Mouse (Mus musculus) neural tube, embryonic 12.5 days (tissue): Measurements from ENCODE around the gene Gm49403. TPM values are rescaled to one million over a fixed set of nuclear protein-coding genes. Genes with fewer than 3 reads are reported as not detected.

ENCODE experiments used
- ATAC-seq: fragments of 200-750 bp; cut with Nextera tagmentation; 2 replicates; pipeline ENCODE4 v1.8.0; 2017; ENCODE audit warnings: low read depth, mild to moderate bottlenecking, moderate TSS enrichment, moderate library complexity; ENCODE audit not compliant: low FRiP score
- H3K27ac ChIP-seq: fragments of 300-500 bp; sonication (generic); 2 replicates; pipeline ENCODE4 v1.5.1; 2016
- H3K27me3 ChIP-seq: fragments of 300-500 bp; sonication (generic); replicated peaks from 2 replicates; pipeline ENCODE4 v1.6.1; 2016; ENCODE audit warnings: mild to moderate bottlenecking
- H3K36me3 ChIP-seq: fragments of 300-500 bp; sonication (generic); 2 replicates; pipeline ENCODE4 v1.6.1; 2016; ENCODE audit warnings: mild to moderate bottlenecking
- H3K4me1 ChIP-seq: fragments of 300-500 bp; sonication (generic); 2 replicates; pipeline ENCODE4 v1.6.1; 2016
- H3K4me2 ChIP-seq: fragments of 300-500 bp; sonication (generic); replicated peaks from 2 replicates; pipeline ENCODE4 v1.6.1; 2016; ENCODE audit warnings: mild to moderate bottlenecking
- H3K4me3 ChIP-seq: fragments of 300-500 bp; sonication (generic); 2 replicates; pipeline ENCODE4 v1.5.1; 2016
- H3K9ac ChIP-seq: fragments of 300-500 bp; sonication (generic); 2 replicates; pipeline ENCODE4 v1.6.1; 2016; ENCODE audit warnings: mild to moderate bottlenecking
- H3K9me3 ChIP-seq: fragments of 300-500 bp; sonication (generic); 2 replicates; pipeline ENCODE4 v1.6.1; 2016; ENCODE audit warnings: mild to moderate bottlenecking
- WGBS: fragments of 180-500 bp; shearing (Covaris S2); methylation state at CpG from one replicate; pipeline ENCODE4 v1.1.7; 2016; 5-methylcytosine and 5-hydroxymethylcytosine counted together
- microRNA-seq: library from miRNA; unstranded; fragments of <30 nt; microRNA quantifications from one replicate; pipeline ENCODE4, GENCODE M21; 2017
- polyA plus RNA-seq: library from polyadenylated mRNA; unstranded; fragments of >200 nt; fragmentation: Nextera tagmentation; extraction: Ambion mirVana; gene quantifications from 2 replicates; pipeline ENCODE4 v1.2.1, GENCODE M21; 2016

The Gm49403 gene
- polyA plus RNA-seq, 1 experiment from 2014 or later, result not detected

DNA sequence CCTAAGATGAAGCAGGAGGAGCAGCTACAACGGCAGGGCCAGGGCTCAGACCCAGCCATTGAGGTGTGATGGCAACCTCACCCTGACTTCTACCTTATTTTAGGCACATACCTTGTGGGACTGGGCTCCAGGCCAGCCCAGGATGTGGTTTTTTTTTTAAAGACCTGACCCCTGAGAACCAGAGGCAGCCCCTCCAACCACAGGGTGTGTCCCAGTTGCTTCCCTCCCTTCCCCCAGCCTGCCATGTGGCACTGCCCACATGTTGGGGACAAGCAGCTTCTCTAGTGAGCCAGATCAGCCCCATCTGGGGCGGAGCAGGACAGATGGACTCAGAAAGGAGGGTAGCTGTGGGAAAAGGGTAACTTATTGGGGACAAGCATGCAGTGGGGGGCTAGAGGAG lies 43.0 kb downstream of the Gm49403 start:
- H3K4me2 ChIP-seq, result no peak overlapping the region
- H3K9me3 ChIP-seq, result no peaks in the 10 kb centered on the region
- H3K4me3 ChIP-seq, result no peak overlapping the region
- 84% methylated on average over 2 of the region's 2 CpGs for WGBS
- ATAC-seq, result no peak
- H3K9ac ChIP-seq, result no peak overlapping the region
- peaks cover 21% of the 10 kb centered on the region for H3K4me1 ChIP-seq
- H3K36me3 ChIP-seq, result peaks cover 28% of the 10 kb centered on the region
- H3K27ac ChIP-seq, result no peak overlapping the region
- H3K27me3 ChIP-seq, result no peaks in the 10 kb centered on the region

DNA sequence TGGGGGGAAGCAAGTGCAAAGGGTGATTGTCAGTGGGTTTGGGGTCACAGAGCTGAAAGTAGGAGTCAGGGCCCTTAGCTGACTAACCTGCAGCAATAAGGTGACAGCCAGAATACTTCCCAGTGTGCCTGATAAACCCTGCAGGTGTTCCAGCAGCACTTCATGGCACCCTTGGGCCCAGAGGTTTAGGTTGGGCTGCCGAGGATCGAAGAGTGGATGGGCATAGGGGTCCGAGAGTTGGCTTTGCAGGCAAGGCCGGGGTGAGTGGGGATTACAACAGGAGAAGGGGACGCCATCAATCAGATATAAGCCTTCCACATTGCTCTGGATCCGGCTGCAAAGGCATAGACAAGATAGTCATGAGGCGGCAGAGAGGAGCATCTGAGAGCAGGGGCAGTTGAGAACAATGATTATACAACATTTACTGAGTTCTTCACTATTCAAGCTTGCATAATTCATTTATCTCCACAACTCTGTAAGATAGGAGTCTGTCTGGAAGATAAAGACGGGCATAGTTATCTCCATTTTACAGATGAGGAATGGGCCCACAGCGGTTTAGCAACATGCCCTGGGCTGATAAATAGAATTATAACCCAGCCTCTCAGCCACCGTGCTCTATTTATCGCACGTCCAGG lies 44.3 kb downstream of the Gm49403 start:
- Histone ChIP-seq H3K27me3 (no peaks in the 10 kb centered on the region), H3K36me3 (peaks cover 26% of the 10 kb centered on the region), H3K4me3 (no peak overlapping the region), H3K4me1 (peaks cover 20% of the 10 kb centered on the region), H3K9me3 (no peaks in the 10 kb centered on the region), H3K9ac (no peak overlapping the region), H3K27ac (no peak overlapping the region), H3K4me2 (no peak overlapping the region)
- no peak for ATAC-seq
- 91% methylated on average over 12 of the region's 12 CpGs for WGBS

DNA sequence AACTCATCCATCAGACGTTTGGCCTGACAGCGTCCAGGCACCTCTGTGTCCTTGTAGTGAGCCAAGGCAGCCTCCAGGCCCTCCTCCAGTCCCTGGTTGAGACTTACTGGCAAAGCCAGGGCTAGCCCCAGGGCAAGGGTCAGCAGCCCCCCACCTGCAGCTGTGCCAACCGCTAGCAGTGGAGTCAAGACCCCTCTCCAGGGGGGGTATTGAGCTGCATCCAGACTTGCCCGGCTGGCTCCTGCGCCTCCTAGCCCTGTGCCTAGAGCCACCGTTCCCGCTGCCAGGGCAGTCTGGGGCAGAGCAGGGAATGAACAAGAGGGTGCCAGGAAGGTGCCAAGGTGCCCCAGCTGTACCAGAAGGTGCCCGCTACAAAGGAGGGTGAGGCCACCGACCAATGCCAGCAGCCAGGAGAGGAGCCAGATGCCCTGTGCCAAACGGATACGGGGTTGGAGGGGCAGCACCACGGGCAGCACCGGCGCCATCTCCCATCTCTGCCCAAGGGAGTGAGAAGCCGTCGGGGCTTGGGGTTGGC lies 45.0 kb downstream of the Gm49403 start:
- Histone ChIP-seq H3K27me3 (no peaks in the 10 kb centered on the region), H3K4me1 (peaks cover 20% of the 10 kb centered on the region), H3K36me3 (peaks cover 31% of the 10 kb centered on the region), H3K9me3 (no peaks in the 10 kb centered on the region), H3K9ac (0 out of 2 replicates have a peak overlapping the region, but pooled peaks have one; percentile 72), H3K4me3 (peak overlapping the region; percentile 59), H3K4me2 (peak overlapping the region; percentile 84), H3K27ac (no peak overlapping the region)
- 22% methylated on average over 16 of the region's 16 CpGs for WGBS
- peak; percentile 31; the same call in 1 of the 2 replicates for ATAC-seq

DNA sequence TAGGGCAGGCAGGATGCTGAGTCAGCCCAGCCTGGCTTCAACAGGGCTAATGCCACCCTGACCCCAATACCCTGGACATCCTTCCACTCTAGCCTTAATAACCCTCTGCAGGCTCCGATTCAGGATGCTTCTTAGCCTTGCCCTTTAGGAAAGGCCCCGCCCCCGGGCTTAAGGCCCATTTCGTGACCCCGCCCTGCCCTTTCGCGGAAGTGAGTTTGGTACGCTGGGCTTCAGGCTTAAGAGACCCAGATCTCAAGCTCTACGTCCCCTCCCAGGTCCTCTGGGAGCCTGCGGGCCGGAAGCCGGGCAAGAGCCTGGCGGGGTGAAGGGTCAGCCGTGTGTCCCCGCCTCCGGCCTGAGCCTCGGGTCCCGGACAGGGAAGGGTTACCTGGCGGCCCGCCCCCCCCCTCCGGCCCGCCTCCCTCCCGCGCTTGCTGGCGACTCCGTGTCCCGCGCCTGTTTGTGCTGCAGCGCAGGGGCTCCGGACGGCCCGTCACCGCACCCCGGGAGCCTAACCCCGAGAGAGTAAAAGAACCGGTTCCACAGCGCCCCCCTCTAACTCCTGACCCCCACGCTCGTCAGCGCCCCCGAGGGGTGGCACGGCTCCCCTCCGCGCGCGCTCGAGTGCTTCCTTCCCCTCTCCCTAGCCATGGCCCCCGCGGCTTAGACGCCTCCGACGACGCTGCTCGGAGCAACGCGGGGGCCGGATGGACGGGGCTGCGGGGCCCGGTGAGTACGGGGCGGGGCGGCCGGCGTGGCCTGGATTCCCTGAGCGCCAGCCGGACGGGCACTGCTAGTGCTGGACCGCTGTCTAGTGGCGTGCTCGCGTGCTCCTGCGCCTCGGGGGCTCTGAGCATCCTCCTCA lies 45.7 kb downstream of the Gm49403 start, which contains the start of the genes Rom1 and Eml3:
TSS of gene Rom1 (minus strand) at position 133 of the 865 bp plus-strand sequence.
TSS of gene Eml3 (plus strand) at position 329 of the 865 bp plus-strand sequence.
- Histone ChIP-seq H3K4me2 (peak within 1 kb of the TSS; percentile 84), H3K27ac (no peak within 1 kb of the TSS), H3K4me3 (peak within 1 kb of the TSS; percentile 59), H3K36me3 (peaks cover 34% of the 10 kb centered on the region), H3K9me3 (no peaks in the 10 kb centered on the region), H3K9ac (peak within 1 kb of the TSS; percentile 72), H3K4me1 (peaks cover 20% of the 10 kb centered on the region), H3K27me3 (no peaks in the 10 kb centered on the region)
- ATAC-seq, result peak; percentile 67
- under 1% methylated on average over 70 of the region's 74 CpGs for WGBS

DNA sequence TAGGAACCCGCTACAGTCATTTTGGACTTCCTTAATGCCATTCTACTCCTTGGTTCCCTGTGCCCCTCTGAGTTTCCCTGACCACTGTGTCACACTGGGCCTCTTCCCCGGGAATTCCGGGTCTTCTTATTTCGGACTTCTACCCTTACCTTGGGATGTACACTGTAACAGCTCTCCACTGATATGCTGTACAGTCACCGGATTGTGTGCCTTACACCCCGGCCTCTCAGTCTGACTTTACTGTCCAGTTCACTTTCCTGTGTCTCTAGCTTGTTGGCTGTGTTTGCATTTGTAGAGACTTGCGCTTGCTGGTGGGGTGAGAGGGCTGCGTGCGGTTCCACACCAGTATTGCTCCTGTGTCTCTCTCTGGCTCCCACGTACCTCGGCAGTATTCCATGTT lies 46.4 kb downstream of the Gm49403 start:
- no peaks in the 10 kb centered on the region for H3K27me3 ChIP-seq
- peak overlapping the region; percentile 59 for H3K4me3 ChIP-seq
- peaks cover 34% of the 10 kb centered on the region for H3K36me3 ChIP-seq
- peak; percentile 13; the same call in 1 of the 2 replicates for ATAC-seq
- H3K9ac ChIP-seq, result peak overlapping the region; percentile 72
- H3K4me2 ChIP-seq, result peak overlapping the region; percentile 84
- H3K4me1 ChIP-seq, result peaks cover 20% of the 10 kb centered on the region
- H3K27ac ChIP-seq, result no peak overlapping the region
- no peaks in the 10 kb centered on the region for H3K9me3 ChIP-seq
- 16% methylated on average over 11 of the region's 11 CpGs for WGBS

DNA sequence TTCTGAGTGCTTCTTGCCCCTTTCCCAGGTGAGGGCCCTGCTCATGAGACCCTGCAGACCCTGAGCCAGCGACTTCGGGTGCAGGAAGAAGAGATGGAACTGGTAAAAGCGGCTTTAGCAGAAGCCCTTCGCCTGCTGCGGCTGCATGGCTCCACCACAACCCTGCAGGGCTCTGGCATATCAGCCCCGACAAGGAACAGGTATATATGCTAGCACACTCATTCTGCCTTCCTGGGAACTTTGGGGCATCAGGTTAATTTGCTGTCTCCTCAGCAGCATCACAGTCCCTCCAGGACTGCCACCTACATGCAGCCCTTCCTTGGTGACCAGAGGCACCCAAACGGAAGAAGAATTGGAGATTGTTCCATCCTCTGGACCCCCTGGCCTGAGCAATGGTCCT lies 47.0 kb downstream of the Gm49403 start:
- ATAC-seq, result no peak
- peaks cover 29% of the 10 kb centered on the region for H3K36me3 ChIP-seq
- WGBS, result 84% methylated on average over 7 of the region's 7 CpGs
- H3K4me2 ChIP-seq, result peak overlapping the region; percentile 84
- no peak overlapping the region for H3K27ac ChIP-seq
- H3K4me1 ChIP-seq, result peaks cover 20% of the 10 kb centered on the region
- H3K9me3 ChIP-seq, result no peaks in the 10 kb centered on the region
- no peaks in the 10 kb centered on the region for H3K27me3 ChIP-seq
- H3K4me3 ChIP-seq, result no peak overlapping the region; the same call in 1 of the 2 replicates
- no peak overlapping the region for H3K9ac ChIP-seq

DNA sequence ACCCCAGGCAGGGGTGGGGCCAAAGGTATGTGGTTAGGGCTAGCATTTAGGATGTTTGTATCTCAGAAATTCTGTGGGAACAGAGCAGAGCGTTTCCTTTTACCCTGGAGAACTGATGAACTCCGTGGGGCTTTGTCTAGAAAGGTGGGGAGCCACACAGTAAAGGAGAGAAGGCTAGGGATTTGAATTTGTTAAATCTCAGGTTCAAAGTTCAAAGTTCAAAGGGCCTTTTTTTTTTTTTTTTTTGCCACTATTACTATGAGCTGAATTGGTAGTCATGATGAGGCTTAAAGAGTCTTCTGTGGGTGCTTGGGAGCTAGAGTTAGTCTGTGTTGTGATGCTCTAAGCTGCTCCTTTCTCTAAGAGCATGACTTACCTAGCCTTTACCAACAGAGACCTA lies 53.0 kb downstream of the Gm49403 start:
- no peak overlapping the region for H3K4me2 ChIP-seq
- H3K4me1 ChIP-seq, result peaks cover 11% of the 10 kb centered on the region
- H3K9ac ChIP-seq, result no peak overlapping the region
- H3K27me3 ChIP-seq, result no peaks in the 10 kb centered on the region
- H3K4me3 ChIP-seq, result no peak overlapping the region
- H3K27ac ChIP-seq, result no peak overlapping the region
- no peaks in the 10 kb centered on the region for H3K9me3 ChIP-seq
- WGBS, result 95% methylated on average over 2 of the region's 2 CpGs
- peaks cover 14% of the 10 kb centered on the region; the same call in 1 of the 2 replicates for H3K36me3 ChIP-seq
- ATAC-seq, result no peak

Small RNA genes lying within 50 kb of the gene (microRNA-seq; reads per million reads assigned to microRNA genes)
- not detected for gene Mir5136

Other genes with a start within 250 kb of the Gm49403 start
- 0.17 and 0.20 TPM in 2 replicates for gene Chrm1, start 220.1 kb upstream of the Gm49403 start, polyA plus RNA-seq
- 144 and 147 TPM in 2 replicates for gene Slc3a2, start 160.6 kb upstream of the Gm49403 start, polyA plus RNA-seq
- 83.5 and 85.1 TPM in 2 replicates for gene Wdr74, start 148.1 kb upstream of the Gm49403 start, polyA plus RNA-seq
- 2.3 and 3.6 TPM in 2 replicates for gene 1700092M07Rik, start 143.2 kb upstream of the Gm49403 start, polyA plus RNA-seq
- 129 TPM in 2 replicates for gene Stx5a, start 142.5 kb upstream of the Gm49403 start, polyA plus RNA-seq
- gene Nxf1, start 126.9 kb upstream of the Gm49403 start, polyA plus RNA-seq, result 186 and 216 TPM in 2 replicates
- 199 and 210 TPM in 2 replicates for gene Tmem223, start 112.9 kb upstream of the Gm49403 start, polyA plus RNA-seq
- gene Tmem179b, start 109.5 kb upstream of the Gm49403 start, polyA plus RNA-seq, result 37.2 and 39.0 TPM in 2 replicates
- gene Taf6l, start 97.5 kb upstream of the Gm49403 start, polyA plus RNA-seq, result 29.9 and 34.4 TPM in 2 replicates
- 152 and 158 TPM in 2 replicates for gene Polr2g, start 85.4 kb upstream of the Gm49403 start, polyA plus RNA-seq
- 7.2 and 7.5 TPM in 2 replicates for gene Zbtb3, start 81.4 kb upstream of the Gm49403 start, polyA plus RNA-seq
- 55.2 and 57.7 TPM in 2 replicates for gene Ttc9c, start 64.6 kb upstream of the Gm49403 start, polyA plus RNA-seq
- gene Hnrnpul2, start 63.9 kb upstream of the Gm49403 start, polyA plus RNA-seq, result 5.7 and 7.5 TPM in 2 replicates
- gene AC129217.1, start 54.2 kb upstream of the Gm49403 start, polyA plus RNA-seq, result 0.45 TPM in 1 of 2 replicates, not detected in the other
- gene Bscl2, start 46.5 kb upstream of the Gm49403 start, polyA plus RNA-seq, result 66.1 and 68.5 TPM in 2 replicates
- gene Gng3, start 44.7 kb upstream of the Gm49403 start, polyA plus RNA-seq, result 203 and 211 TPM in 2 replicates
- gene Lrrn4cl, start 33.2 kb upstream of the Gm49403 start, polyA plus RNA-seq, result 0.47 and 0.56 TPM in 2 replicates
- gene Ubxn1, start 12.4 kb upstream of the Gm49403 start, polyA plus RNA-seq, result 186 and 193 TPM in 2 replicates
- gene Uqcc3, start 3.0 kb upstream of the Gm49403 start, polyA plus RNA-seq, result 62.2 and 66.0 TPM in 2 replicates
- gene Lbhd1, start 198 bp upstream of the Gm49403 start, polyA plus RNA-seq, result 63.3 and 89.5 TPM in 2 replicates
- 82.0 and 98.5 TPM in 2 replicates for gene 1810009A15Rik, start 4.9 kb downstream of the Gm49403 start, polyA plus RNA-seq
- gene Gm49416, start 5.0 kb downstream of the Gm49403 start, polyA plus RNA-seq, result not detected in 2 replicates
- gene Ints5, start 9.1 kb downstream of the Gm49403 start, polyA plus RNA-seq, result 43.6 and 47.3 TPM in 2 replicates
- 116 and 119 TPM in 2 replicates for gene Ganab, start 14.1 kb downstream of the Gm49403 start, polyA plus RNA-seq
- 84.2 and 91.5 TPM in 2 replicates for gene B3gat3, start 36.4 kb downstream of the Gm49403 start, polyA plus RNA-seq
- 2.1 and 2.3 TPM in 2 replicates for gene Rom1, start 45.4 kb downstream of the Gm49403 start, polyA plus RNA-seq
- gene Eml3, start 45.6 kb downstream of the Gm49403 start, polyA plus RNA-seq, result 14.1 and 14.3 TPM in 2 replicates
- 175 and 177 TPM in 2 replicates for gene Mta2, start 57.9 kb downstream of the Gm49403 start, polyA plus RNA-seq
- gene Tut1, start 69.9 kb downstream of the Gm49403 start, polyA plus RNA-seq, result 32.5 and 34.6 TPM in 2 replicates
- 360 and 361 TPM in 2 replicates for gene Eef1g, start 83.1 kb downstream of the Gm49403 start, polyA plus RNA-seq
- 5.0 and 6.3 TPM in 2 replicates for gene Ahnak, start 105.4 kb downstream of the Gm49403 start, polyA plus RNA-seq
- gene Scgb1a1, start 204.0 kb downstream of the Gm49403 start, polyA plus RNA-seq, result not detected in 2 replicates